Mouse (Mus musculus) embryonic facial prominence, embryonic 11.5 days (tissue): ENCODE results near the gene Tollip. TPM values are rescaled to one million over a fixed set of nuclear protein-coding genes. Genes with fewer than 3 reads are reported as not detected.
"Not testable (repeated sequence)": the region's sequence is repeated elsewhere in the genome, so short reads cannot be mapped to it uniquely, and the experiment has no call there.

ENCODE experiments used
- ATAC-seq: fragments of 200-750 bp; cut with Nextera tagmentation; replicated peaks from 2 replicates; pipeline ENCODE4 v1.8.0; 2017; ENCODE audit warnings: low read depth; ENCODE audit not compliant: insufficient number of reproducible peaks, low FRiP score, low TSS enrichment
- DNase-seq: peaks from one replicate; pipeline ENCODE4 v3.0.0-alpha.2; 2015; ENCODE audit warnings: low spot score
- H3K27ac ChIP-seq: fragments of 300-500 bp; sonication (generic); replicated peaks from 2 replicates; pipeline ENCODE4 v1.5.1; 2014; ENCODE audit warnings: mild to moderate bottlenecking, low read depth, low read length, control low read depth
- H3K27me3 ChIP-seq: fragments of 300-500 bp; sonication (generic); 2 replicates; pipeline ENCODE4 v1.6.1; 2014; ENCODE audit warnings: mild to moderate bottlenecking, low read length, moderate library complexity, mixed read lengths; ENCODE audit not compliant: control insufficient read depth, insufficient read depth
- H3K36me3 ChIP-seq: fragments of 300-500 bp; sonication (generic); replicated peaks from 2 replicates; pipeline ENCODE4 v1.6.1; 2014; ENCODE audit warnings: low read depth, mild to moderate bottlenecking, low read length, moderate library complexity, mixed read lengths; ENCODE audit not compliant: control insufficient read depth, insufficient read depth
- H3K4me1 ChIP-seq: fragments of 300-500 bp; sonication (generic); 2 replicates; pipeline ENCODE4 v1.6.1; 2014; ENCODE audit warnings: low read length, mixed read lengths; ENCODE audit not compliant: control insufficient read depth, insufficient read depth
- H3K4me2 ChIP-seq: fragments of 300-500 bp; sonication (generic); 2 replicates; pipeline ENCODE4 v1.6.1; 2014; ENCODE audit warnings: low read depth, mild to moderate bottlenecking, control low read depth, low read length, moderate library complexity
- H3K4me3 ChIP-seq: fragments of 300-500 bp; sonication (generic); 2 replicates; pipeline ENCODE4 v1.5.1; 2014; ENCODE audit warnings: low read depth, low read length, control low read depth
- H3K9ac ChIP-seq: fragments of 300-500 bp; sonication (generic); replicated peaks from 2 replicates; pipeline ENCODE4 v1.6.1; 2014; ENCODE audit warnings: mild to moderate bottlenecking, control low read depth, low read length
- H3K9me3 ChIP-seq: fragments of 300-500 bp; sonication (generic); replicated peaks from 2 replicates; pipeline ENCODE4 v1.6.1; 2016; ENCODE audit warnings: mild to moderate bottlenecking, low read length, inconsistent platforms, mixed read lengths; ENCODE audit not compliant: control insufficient read depth
- WGBS: fragments of 180-500 bp; shearing (Covaris S2); extraction: QIAGEN DNeasy Blood & Tissue Kit; methylation state at CpG from one replicate; pipeline ENCODE4 v1.1.7; 2014; 5-methylcytosine and 5-hydroxymethylcytosine counted together
- polyA plus RNA-seq: library from polyadenylated mRNA; unstranded; fragments of >200 nt; fragmentation: Nextera tagmentation; extraction: Ambion mirVana; gene quantifications from 2 replicates; pipeline ENCODE4 v1.2.1, GENCODE M21; 2014

Tollip gene
- polyA plus RNA-seq, 1 experiment from 2014 or later, result 39.3 TPM

DNA sequence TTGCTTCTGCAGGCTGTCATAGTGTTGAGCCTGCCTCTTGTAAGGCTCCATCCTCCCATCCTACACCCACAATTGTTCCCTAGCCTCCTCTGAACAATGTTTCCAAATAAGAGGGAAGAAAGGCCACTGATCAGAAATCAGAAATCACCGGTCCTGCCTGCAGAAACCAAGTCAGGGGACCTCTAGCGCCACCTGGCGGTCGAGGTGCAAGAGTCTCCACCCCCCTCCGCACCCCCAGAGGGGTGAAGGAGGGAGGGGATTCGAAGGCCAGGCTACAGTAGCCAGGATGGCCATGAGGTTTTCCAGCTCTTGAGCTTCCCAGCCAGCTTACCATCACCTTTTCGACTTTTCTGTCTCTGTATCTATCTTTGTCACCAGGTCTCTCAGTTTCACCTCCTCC is 6.6 kb upstream of the Tollip start:
- Histone ChIP-seq H3K4me2 (no peak overlapping the region), H3K27ac (no peak overlapping the region), H3K4me3 (no peak overlapping the region), H3K9me3 (no peaks in the 10 kb centered on the region), H3K36me3 (no peaks in the 10 kb centered on the region), H3K4me1 (no peaks in the 10 kb centered on the region), H3K27me3 (no peaks in the 10 kb centered on the region), H3K9ac (no peak overlapping the region)
- WGBS, result 9% methylated on average over 7 of the region's 7 CpGs
- DNase-seq (peak; percentile 86), ATAC-seq (no peak)

DNA sequence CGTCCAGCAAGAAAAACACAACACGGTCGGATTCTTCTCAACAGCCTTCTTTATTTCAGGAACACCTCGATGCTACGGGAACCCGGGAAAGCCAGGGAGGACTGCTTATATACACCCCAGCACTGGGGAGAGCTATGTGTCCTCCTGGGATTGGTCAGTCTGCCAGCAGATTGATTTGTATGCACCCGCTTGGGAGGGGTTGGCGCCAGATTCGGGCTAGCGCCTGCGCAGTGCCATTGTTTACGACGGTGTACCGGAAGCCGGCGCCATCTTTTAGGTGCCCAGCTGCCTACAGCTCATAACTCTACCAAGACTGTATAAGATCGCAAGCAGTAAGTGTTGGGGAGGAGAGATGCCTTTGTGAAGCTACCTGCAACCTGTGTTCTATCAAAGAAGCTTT is 5.8 kb upstream of the Tollip start:
- not testable (repeated sequence) for H3K4me3 ChIP-seq, H3K9ac ChIP-seq, ATAC-seq, H3K27ac ChIP-seq, H3K9me3 ChIP-seq, H3K36me3 ChIP-seq, DNase-seq, H3K4me2 ChIP-seq, H3K4me1 ChIP-seq, H3K27me3 ChIP-seq
- 91% methylated on average over 17 of the region's 17 CpGs for WGBS

DNA sequence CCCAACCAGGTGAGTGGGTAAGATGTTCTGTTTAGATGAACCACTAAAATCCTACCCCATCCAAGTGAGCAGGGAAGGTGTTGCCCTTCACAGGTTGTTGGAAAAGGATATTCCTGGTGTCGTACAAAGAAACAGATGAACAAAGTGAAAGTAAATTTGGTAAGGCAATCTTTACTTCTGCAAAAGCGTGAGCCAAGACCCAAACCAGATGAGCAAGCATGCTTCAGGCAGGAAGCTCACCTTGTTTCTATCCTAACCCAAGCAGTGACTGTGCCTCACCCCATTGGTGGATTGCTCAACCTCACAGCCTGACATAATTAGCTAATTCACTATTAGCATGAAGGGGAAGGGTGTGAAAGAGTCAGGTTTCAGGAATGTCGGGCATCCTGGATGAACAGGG is 7.0 kb downstream of the Tollip start:
- WGBS, result 60% methylated on average over 3 of the region's 3 CpGs

DNA sequence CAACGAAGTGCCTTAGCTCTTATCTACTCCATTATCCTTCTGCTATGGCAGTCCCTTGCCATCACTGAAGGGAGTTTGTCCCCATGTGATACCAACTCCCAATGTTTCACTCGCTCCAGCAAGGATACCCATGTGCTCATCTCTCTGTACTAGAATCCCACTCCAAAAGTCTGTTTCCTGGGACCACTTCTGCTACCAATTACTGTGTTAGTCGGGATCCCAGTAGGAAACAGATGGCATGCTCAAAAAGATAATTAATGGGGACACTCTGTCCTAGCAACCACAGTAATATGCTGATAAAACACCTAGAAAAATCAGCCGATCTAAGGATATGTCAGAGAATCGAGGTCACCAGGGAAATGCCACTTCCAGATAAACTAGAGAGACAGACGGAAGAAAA is 9.7 kb downstream of the Tollip start:
- no peaks in the 10 kb centered on the region for H3K9me3 ChIP-seq
- H3K27me3 ChIP-seq, result no peaks in the 10 kb centered on the region
- DNase-seq, result no peak
- ATAC-seq, result no peak
- 70% methylated on average over 6 of the region's 6 CpGs for WGBS
- H3K9ac ChIP-seq, result no peak overlapping the region
- H3K36me3 ChIP-seq, result no peaks in the 10 kb centered on the region
- H3K4me3 ChIP-seq, result no peak overlapping the region
- H3K4me1 ChIP-seq, result no peaks in the 10 kb centered on the region
- no peak overlapping the region for H3K4me2 ChIP-seq
- no peak overlapping the region for H3K27ac ChIP-seq

More for the DNA sequence above, 7.0 kb downstream of the Tollip start:
- no peak for DNase-seq
- Histone ChIP-seq H3K4me3 (no peak overlapping the region), H3K27me3 (no peaks in the 10 kb centered on the region), H3K4me1 (no peaks in the 10 kb centered on the region), H3K36me3 (no peaks in the 10 kb centered on the region), H3K9ac (no peak overlapping the region), H3K27ac (no peak overlapping the region), H3K4me2 (no peak overlapping the region), H3K9me3 (no peaks in the 10 kb centered on the region)
- no peak for ATAC-seq

DNA sequence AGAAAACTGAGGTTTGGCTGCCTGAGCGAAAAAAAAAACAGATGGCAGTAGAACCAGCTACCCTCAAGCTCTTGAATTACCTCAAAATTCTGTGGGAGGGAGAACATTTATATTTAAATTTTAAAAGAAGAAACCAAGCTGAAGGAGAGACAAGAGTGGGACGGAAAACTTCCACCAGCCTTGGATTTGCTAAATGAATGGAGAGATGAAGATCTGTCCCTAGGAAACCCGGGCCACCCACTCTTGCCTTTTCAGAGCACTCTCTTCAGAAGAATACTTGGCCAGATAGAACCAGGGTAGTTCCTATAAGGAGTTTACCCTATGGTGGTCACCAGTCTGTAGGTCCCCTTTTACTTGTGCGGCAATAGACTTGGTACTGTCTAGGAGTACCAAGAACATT is 15.5 kb downstream of the Tollip start:
- DNase-seq, result peak; percentile 3

DNA sequence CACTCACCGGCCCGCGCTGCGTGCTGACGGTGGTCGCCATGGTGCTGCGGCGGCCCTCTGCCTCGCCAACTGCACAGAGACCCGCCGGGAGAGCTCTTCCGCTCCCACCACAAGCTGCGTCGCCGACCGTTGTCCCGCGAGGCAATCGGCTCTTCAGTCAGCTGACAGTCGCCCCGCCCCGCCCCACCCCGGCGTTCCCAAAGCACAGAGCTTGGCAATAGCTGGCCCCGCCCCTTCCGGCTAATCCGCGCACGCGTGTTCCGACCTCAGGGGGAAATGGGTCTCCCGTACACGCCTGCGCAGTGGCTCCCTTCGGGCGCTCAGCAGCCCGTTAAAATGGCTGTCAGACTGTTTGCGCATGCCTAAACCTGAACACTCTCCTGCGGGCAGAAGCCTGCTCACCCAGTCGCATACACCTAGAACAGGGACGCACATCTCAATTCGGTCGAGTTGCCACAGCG is 16.0 kb downstream of the Tollip start:
- Histone ChIP-seq H3K27ac (peak overlapping the region; percentile 41; the same call in 1 of the 2 replicates), H3K27me3 (no peaks in the 10 kb centered on the region), H3K4me1 (no peaks in the 10 kb centered on the region), H3K9ac (peak overlapping the region; percentile 85), H3K4me2 (peak overlapping the region; percentile 86), H3K36me3 (no peaks in the 10 kb centered on the region; the same call in 1 of the 2 replicates), H3K9me3 (no peaks in the 10 kb centered on the region), H3K4me3 (peak overlapping the region; percentile 87)
- DNase-seq, result peak; percentile 100
- peak; percentile 95 for ATAC-seq
- WGBS, result under 1% methylated on average over 44 of the region's 44 CpGs

More for the DNA sequence above, 15.5 kb downstream of the Tollip start:
- H3K4me2 ChIP-seq, result peak overlapping the region; percentile 72
- ATAC-seq, result no peak
- no peak overlapping the region for H3K27ac ChIP-seq
- no peaks in the 10 kb centered on the region for H3K36me3 ChIP-seq
- H3K27me3 ChIP-seq, result no peaks in the 10 kb centered on the region
- peak overlapping the region; percentile 87 for H3K4me3 ChIP-seq
- H3K9me3 ChIP-seq, result no peaks in the 10 kb centered on the region
- 66% methylated on average over 4 of the region's 4 CpGs for WGBS
- H3K9ac ChIP-seq, result peak overlapping the region; percentile 63
- no peaks in the 10 kb centered on the region for H3K4me1 ChIP-seq

DNA sequence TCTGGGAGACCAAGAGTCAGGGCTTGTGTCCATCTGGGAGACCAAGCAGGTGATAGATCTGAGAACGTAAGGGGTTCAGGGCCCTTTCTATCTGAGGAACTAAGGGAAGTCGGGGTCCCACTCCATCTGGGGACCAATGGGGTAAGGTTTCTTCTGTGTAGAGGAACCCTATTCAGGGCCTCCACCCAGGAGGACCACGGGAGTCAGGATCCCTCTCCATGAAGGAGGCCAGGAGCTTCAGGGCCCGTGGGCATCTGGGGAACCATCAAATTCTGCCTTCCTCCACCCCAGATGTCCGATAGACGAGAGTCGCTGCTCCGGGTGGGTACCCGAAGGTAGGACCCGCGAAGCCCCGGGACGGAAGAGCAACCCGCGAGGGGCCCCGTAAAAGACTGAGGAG is 16.5 kb downstream of the Tollip start:
- Histone ChIP-seq H3K4me2 (peak overlapping the region; percentile 86), H3K9ac (peak overlapping the region; percentile 85), H3K36me3 (no peaks in the 10 kb centered on the region; the same call in 1 of the 2 replicates), H3K4me1 (no peaks in the 10 kb centered on the region), H3K27ac (peak overlapping the region; percentile 41; the same call in 1 of the 2 replicates), H3K27me3 (no peaks in the 10 kb centered on the region), H3K4me3 (peak overlapping the region; percentile 87), H3K9me3 (no peaks in the 10 kb centered on the region)
- DNase-seq (peak; percentile 6), ATAC-seq (peak; percentile 54)
- WGBS, result under 1% methylated on average over 16 of the region's 16 CpGs

DNA sequence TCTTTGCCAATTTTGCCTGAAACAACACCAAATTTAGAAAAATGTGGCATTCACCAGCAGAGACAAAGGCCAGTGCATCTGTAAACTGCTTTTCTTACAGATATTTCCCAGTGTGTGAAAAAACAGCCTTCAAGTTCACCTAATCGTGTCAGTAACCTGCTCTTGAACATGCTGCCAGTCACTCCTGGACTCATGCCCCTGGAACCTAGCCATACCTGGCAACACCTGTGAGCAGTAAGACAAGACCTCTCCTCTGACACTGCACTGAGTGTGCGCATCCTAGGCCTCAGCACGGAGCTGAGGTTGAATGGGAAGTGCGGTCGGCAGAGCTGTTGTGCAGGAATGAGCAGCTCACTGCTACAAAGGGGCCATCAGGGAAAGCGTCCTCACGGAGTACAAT is 26.2 kb downstream of the Tollip start:
- no peak overlapping the region for H3K4me3 ChIP-seq
- no peak overlapping the region for H3K4me2 ChIP-seq
- no peaks in the 10 kb centered on the region for H3K9me3 ChIP-seq
- WGBS, result 97% methylated on average over 7 of the region's 7 CpGs
- ATAC-seq (no peak), DNase-seq (no peak)
- H3K27me3 ChIP-seq, result no peaks in the 10 kb centered on the region
- H3K4me1 ChIP-seq, result no peaks in the 10 kb centered on the region
- H3K9ac ChIP-seq, result no peak overlapping the region
- H3K36me3 ChIP-seq, result peaks cover 12% of the 10 kb centered on the region
- H3K27ac ChIP-seq, result no peak overlapping the region
